Mouse (Mus musculus) embryo, embryonic 11.5 days (tissue): Measurements from ENCODE around the gene Tgtp2.
"Not testable (repeated sequence)": the region's sequence is repeated elsewhere in the genome, so short reads cannot be mapped to it uniquely, and the experiment has no call there.

Experiments
- DNase-seq: peaks from one replicate; pipeline ENCODE4 v3.0.0-alpha.2; 2012; ENCODE audit warnings: low read depth, low spot score

The Tgtp2 gene

GRCm38 (mm10) chr11:49086858-49087361 is 22.9 kb upstream of the Tgtp2 start:
- DNase-seq: no peak

- no peak for DNase-seq
These were observed 20.9 kb upstream of the Tgtp2 start for GRCm38 (mm10) chr11:49084875-49085274.

- DNase-seq: no peak
These were observed 20.4 kb upstream of the Tgtp2 start for GRCm38 (mm10) chr11:49084385-49084784.

GRCm38 (mm10) chr11:49083808-49084207 is 19.8 kb upstream of the Tgtp2 start:
- no peak for DNase-seq

- no peak for DNase-seq
These were observed 19.1 kb upstream of the Tgtp2 start for GRCm38 (mm10) chr11:49083146-49083545.

- DNase-seq: no peak
These were observed 17.9 kb upstream of the Tgtp2 start for GRCm38 (mm10) chr11:49081886-49082285.

- no peak for DNase-seq
These were observed 17.4 kb upstream of the Tgtp2 start for GRCm38 (mm10) chr11:49081356-49081755.

GRCm38 (mm10) chr11:49080636-49081035 is 16.6 kb upstream of the Tgtp2 start:
- DNase-seq: no peak

GRCm38 (mm10) chr11:49078719-49079118 is 14.7 kb upstream of the Tgtp2 start:
- no peak for DNase-seq

GRCm38 (mm10) chr11:49077012-49077411 is 13.0 kb upstream of the Tgtp2 start:
- DNase-seq: no peak

- not testable (repeated sequence) for DNase-seq
These were observed 12.2 kb upstream of the Tgtp2 start, which contains the start of gene Ifi47 for GRCm38 (mm10) chr11:49076001-49076757. TSS of gene Ifi47 (plus strand) at chr11:49076587.

GRCm38 (mm10) chr11:49068358-49068757 is 4.4 kb upstream of the Tgtp2 start:
- DNase-seq: no peak

GRCm38 (mm10) chr11:49061865-49062264 is 2.1 kb downstream of the Tgtp2 start:
- not testable (repeated sequence) for DNase-seq

- not testable (repeated sequence) for DNase-seq
These were observed 3.9 kb downstream of the Tgtp2 start for GRCm38 (mm10) chr11:49060061-49060460.

- not testable (repeated sequence) for DNase-seq
These were observed 12.1 kb downstream of the Tgtp2 start for GRCm38 (mm10) chr11:49051894-49052293.

GRCm38 (mm10) chr11:49051093-49051891 is 12.7 kb downstream of the Tgtp2 start, which contains the start of gene 9930111J21Rik2:
TSS of gene 9930111J21Rik2 (minus strand) at chr11:49051242.
- DNase-seq: not testable (repeated sequence)

GRCm38 (mm10) chr11:49050064-49050463 is 13.9 kb downstream of the Tgtp2 start:
- DNase-seq: not testable (repeated sequence)

GRCm38 (mm10) chr11:49012074-49012473 is 51.9 kb downstream of the Tgtp2 start:
- DNase-seq: not testable (repeated sequence)
